Mouse (Mus musculus) right cerebral cortex, postnatal 25 days (tissue): ENCODE data around the gene Wfdc6a.
"Not testable (repeated sequence)": the region's sequence is repeated elsewhere in the genome, so short reads cannot be mapped to it uniquely, and the experiment has no call there.

Experiments used
- DNase-seq: peaks from one replicate; pipeline ENCODE4 v3.0.0; 2022

The Wfdc6a gene

GRCm38 (mm10) chr2:164585025-164585725 is at the start of gene Wfdc6a:
Wfdc6a (minus strand) TSS chr2:164585447.
- not testable (repeated sequence) for DNase-seq

GRCm38 (mm10) chr2:164621775-164622174 is 36.5 kb upstream of the Wfdc6a start:
- DNase-seq, result no peak

- DNase-seq, result no peak
Observed at GRCm38 (mm10) chr2:164619050-164619449, 33.8 kb upstream of the Wfdc6a start.

- DNase-seq, result no peak
Observed at GRCm38 (mm10) chr2:164615386-164615785, 30.1 kb upstream of the Wfdc6a start.

GRCm38 (mm10) chr2:164613471-164613870 is 28.2 kb upstream of the Wfdc6a start, which contains the start of the genes Wfdc6b and Wfdc8:
Wfdc6b (plus strand) TSS chr2:164613522.
Wfdc8 (minus strand) TSS chr2:164613626.
- DNase-seq, result not testable (repeated sequence)

- DNase-seq, result no peak
Observed at GRCm38 (mm10) chr2:164608781-164609180, 23.5 kb upstream of the Wfdc6a start.

GRCm38 (mm10) chr2:164604411-164604810 is 19.2 kb upstream of the Wfdc6a start:
- DNase-seq, result no peak

GRCm38 (mm10) chr2:164603482-164603881 is 18.2 kb upstream of the Wfdc6a start:
- DNase-seq, result no peak

- no peak for DNase-seq
Observed at GRCm38 (mm10) chr2:164600179-164600578, 14.9 kb upstream of the Wfdc6a start.

- DNase-seq, result no peak
Observed at GRCm38 (mm10) chr2:164593494-164593893, 8.2 kb upstream of the Wfdc6a start, which contains the start of gene Eppin. Eppin (minus strand) TSS chr2:164593594.

GRCm38 (mm10) chr2:164592014-164592413 is 6.8 kb upstream of the Wfdc6a start:
- DNase-seq, result peak; percentile 14

- DNase-seq, result not testable (repeated sequence)
Observed at GRCm38 (mm10) chr2:164573359-164573758, 11.9 kb downstream of the Wfdc6a start, which contains the start of gene Spint3. Spint3 (minus strand) TSS chr2:164573459.

GRCm38 (mm10) chr2:164567460-164567859 is 17.8 kb downstream of the Wfdc6a start:
- DNase-seq, result no peak

GRCm38 (mm10) chr2:164566997-164567396 is 18.2 kb downstream of the Wfdc6a start:
- DNase-seq, result no peak

GRCm38 (mm10) chr2:164564346-164564745 is 20.9 kb downstream of the Wfdc6a start:
- no peak for DNase-seq

GRCm38 (mm10) chr2:164563339-164564038 is 21.8 kb downstream of the Wfdc6a start:
- peak; percentile 24 for DNase-seq

GRCm38 (mm10) chr2:164562391-164563188 is 22.7 kb downstream of the Wfdc6a start, which contains the start of gene Wfdc2:
Wfdc2 (plus strand) TSS chr2:164562413.
- no peak for DNase-seq

- DNase-seq, result no peak
Observed at GRCm38 (mm10) chr2:164560106-164560505, 25.1 kb downstream of the Wfdc6a start.

GRCm38 (mm10) chr2:164558991-164559645 is 26.1 kb downstream of the Wfdc6a start:
- DNase-seq, result no peak

GRCm38 (mm10) chr2:164558426-164558825 is 26.8 kb downstream of the Wfdc6a start:
- peak; percentile 39 for DNase-seq

- DNase-seq, result no peak
Observed at GRCm38 (mm10) chr2:164551502-164551901, 33.7 kb downstream of the Wfdc6a start.

- DNase-seq, result no peak
Observed at GRCm38 (mm10) chr2:164550895-164551269, 34.4 kb downstream of the Wfdc6a start.
